Mouse (Mus musculus) heart, adult 2 months (tissue): ENCODE data around the gene Cdh20.

Experiments
- CTCF ChIP-seq: fragments of 200-600 bp; IDR thresholded peaks from 2 replicates; pipeline ENCODE4 v1.8.1; 2022; ENCODE audit warnings: antibody characterized with exemption, mild to moderate bottlenecking, moderate library complexity
- POLR2A ChIP-seq: fragments of 200-500 bp; IDR thresholded peaks from 2 replicates; pipeline ENCODE4 v1.6.1; 2011; ENCODE audit warnings: mild to moderate bottlenecking, low read depth, low read length, control low read depth; ENCODE audit not compliant: insufficient read depth

- TF ChIP-seq POLR2A (no peak), CTCF (no peak)
Observed at GRCm38 (mm10) chr1:105041668-105042067, 273.3 kb downstream of the Cdh20 start.
